Mouse (Mus musculus): ENCODE data around the gene 4930556J24Rik.

GRCm38 (mm10) chr11:4006462-4006861 is 29.9 kb upstream of the 4930556J24Rik start:
- TF ChIP-seq CTCF (IDR thresholded peaks at IDR 0.05; ENCODE audit: borderline replicate concordance, control insufficient read depth, extremely low read depth, insufficient read depth, low read length, poor library complexity) (no peak), POLR2A (IDR thresholded peaks at IDR 0.05; ENCODE audit: control insufficient read depth, extremely low read depth, insufficient read depth, low read length, poor library complexity) (no peak)

All from thymus, adult 2 months (tissue).